Mouse (Mus musculus) yolk sac, embryonic 10.5 days (tissue): ENCODE data around the gene Ube2c.

ENCODE experiments used
- DNase-seq: peaks from one replicate; pipeline ENCODE4 v3.0.0-alpha.2; 2017; ENCODE audit warnings: low spot score

Gene Ube2c

GRCm38 (mm10) chr2:164822636-164823165, 53.0 kb downstream of the Ube2c start, which contains the start of gene Zswim1:
Zswim1 (plus strand) TSS chr2:164822686.
- DNase-seq = peak; percentile 98

DNA sequence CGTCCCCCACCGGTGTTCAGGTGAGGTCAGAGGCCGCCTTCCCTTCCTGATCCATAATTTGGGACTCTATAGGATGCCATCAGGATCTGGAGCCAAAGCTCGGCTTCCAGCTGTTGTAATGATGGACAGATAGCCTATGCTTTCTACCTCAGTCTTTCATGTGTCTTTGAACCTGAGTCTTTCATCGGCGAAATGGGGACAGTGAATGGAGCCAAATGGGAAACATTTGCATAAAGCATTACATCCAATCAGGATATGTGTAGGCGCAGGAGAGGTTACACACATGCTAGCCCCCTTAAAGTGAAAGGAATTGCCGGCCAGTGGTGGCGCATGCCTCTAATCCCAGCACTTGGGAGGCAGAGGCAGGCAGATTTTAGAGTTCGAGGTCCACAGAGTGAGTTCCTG, 53.5 kb downstream of the Ube2c start:
- DNase-seq = peak; percentile 60

DNA sequence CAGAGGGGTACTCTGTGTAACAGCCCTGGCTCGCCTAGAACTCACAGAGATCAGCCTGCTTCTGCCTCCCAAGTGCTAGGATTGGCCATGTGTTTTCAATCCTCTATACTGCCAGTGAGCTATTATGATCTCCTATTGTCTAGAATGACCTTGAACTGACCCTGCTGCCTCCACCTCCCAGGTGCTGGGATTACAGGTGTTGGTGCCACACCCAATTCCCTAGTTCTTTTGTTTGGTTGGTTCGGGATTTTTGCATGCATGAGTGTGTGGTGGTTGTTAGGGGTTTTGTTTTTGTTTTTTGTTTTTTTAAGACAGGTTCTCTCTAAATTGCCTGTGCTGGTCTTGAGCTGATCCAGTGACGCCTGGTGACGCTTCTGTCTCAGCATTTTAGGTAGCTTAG, 54.3 kb downstream of the Ube2c start:
- no peak for DNase-seq

DNA sequence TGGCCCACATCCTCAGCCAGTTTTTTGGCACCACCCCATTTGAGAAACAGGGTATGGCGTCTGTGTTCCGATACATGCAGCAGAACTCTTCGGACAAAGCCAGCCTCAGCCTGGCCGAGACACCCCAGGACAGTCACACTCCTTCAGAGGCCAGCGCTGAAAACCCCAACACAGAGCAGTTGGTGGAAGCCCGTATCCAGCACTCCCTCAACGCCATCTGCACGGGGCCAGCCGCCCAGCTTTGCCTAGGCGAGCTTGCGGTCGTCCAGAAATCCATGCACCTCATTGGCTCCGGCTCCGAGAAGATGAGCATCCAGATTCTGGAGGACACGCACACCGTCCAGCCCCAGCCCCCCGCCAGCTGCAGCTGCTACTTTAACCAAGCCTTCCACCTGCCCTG, 55.8 kb downstream of the Ube2c start:
- no peak for DNase-seq

GRCm38 (mm10) chr2:164827146-164827850, 57.6 kb downstream of the Ube2c start:
- DNase-seq = no peak
